Mouse (Mus musculus): Measurements from ENCODE around the gene Il1rapl2. TPM values are rescaled to one million over a fixed set of nuclear protein-coding genes. Genes with fewer than 3 reads are reported as not detected.

Il1rapl2 gene
- polyA plus RNA-seq, 1 experiment from 2014 or later: 0.18 TPM

- Histone ChIP-seq H3K9me3 (no peaks in the 10 kb centered on the region), H3K4me2 (no peak overlapping the region), H3K4me1 (no peaks in the 10 kb centered on the region), H3K4me3 (replicated peaks) (no peak overlapping the region), H3K9ac (no peak overlapping the region), H3K36me3 (no peaks in the 10 kb centered on the region), H3K27me3 (replicated peaks) (no peaks in the 10 kb centered on the region), H3K27ac (no peak overlapping the region)
- whole genome bisulfite sequencing: 74% methylated on average over 3 of the region's 3 CpGs
- ATAC-seq (ENCODE audit: insufficient read depth, low FRiP score, low read depth): no peak
These were observed 1268.0 kb downstream of the Il1rapl2 start for GRCm38 (mm10) chrX:138838381-138838780.
